Mouse (Mus musculus): ENCODE measurements around the gene Gse1.

DNA sequence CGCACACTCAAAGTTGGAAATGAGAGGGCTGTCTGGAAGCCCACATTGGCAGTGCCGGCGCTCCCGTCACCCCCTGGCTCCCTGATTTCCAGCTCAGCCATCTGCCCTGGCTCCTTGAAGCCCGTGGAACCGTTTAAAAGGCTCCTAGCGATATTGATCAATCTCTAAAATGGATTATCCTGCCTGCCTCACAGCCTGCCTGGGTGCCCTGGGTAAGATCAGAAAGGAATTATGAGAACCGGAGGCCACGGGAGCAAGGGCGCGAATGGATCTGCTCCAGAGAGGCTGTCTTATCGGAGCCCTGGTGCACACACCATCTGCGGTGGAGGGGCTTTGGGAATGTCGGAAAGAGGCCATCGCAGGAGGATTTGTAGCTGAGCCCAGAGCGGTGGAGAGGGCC is 244.0 kb downstream of the Gse1 start:
- TF ChIP-seq POLR2A (IDR thresholded peaks at IDR 0.05; ENCODE audit: low read depth, low read length) (no peak), CTCF (IDR thresholded peaks at IDR 0.05; ENCODE audit: extremely low read depth, insufficient read length, insufficient replicate concordance, low read depth, low read length) (no peak)
